Mouse (Mus musculus) kidney, postnatal 10 days (tissue): ENCODE measurements at regions not wholly inside any gene's neighbourhood (a gene's known extent, or its start where the extent isn't known, plus 50 kb on each side); places are given as distances from the start of the nearest gene placed in this dataset.
A peak's percentile ranks its signal among the peaks of the same experiment; 100 is the strongest.

Source experiments
- DNase-seq: peaks from one replicate; pipeline ENCODE4 v3.0.0; 2021; ENCODE audit warnings: mixed read lengths

DNA sequence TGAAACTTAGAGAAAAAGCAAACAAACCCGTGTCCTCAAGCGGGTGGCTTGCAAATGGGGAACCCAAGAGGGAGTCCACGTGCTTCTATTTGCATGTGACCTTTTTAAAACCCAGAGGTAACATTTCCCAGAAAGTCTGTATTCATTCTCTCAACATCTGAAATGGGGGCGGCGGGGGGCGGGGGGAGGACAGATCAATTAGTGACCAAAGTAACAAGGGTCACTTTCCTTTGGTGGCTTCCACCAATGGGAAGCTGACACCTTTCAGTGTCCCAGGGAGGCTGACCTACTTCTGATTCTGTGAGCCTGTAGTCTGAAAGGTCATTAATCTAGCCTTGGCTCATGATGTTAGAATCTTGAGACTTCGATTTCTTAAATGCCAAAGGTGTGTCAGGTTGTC lies 236.0 kb downstream of the Gm11011 start:
- DNase-seq, result no peak

DNA sequence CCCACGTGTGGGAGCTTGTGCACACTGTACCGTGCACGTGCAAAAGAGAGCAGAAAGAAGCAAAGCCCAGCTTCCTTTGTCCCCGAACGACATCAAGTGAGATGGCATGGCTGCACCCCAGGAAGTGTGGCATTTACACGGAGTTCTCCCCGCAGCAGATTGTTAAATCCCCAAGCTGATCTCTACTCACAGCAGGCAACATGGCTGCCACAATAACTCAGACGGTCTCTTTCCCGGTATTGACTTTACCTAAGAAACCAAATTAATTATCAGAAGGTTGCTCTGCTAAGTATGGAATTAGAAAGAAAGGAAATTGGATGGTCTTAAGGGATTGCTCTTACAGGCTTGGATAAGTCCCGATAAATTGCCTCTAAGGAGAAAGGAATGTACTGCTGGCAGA lies 241.4 kb downstream of the Gm11011 start:
- no peak for DNase-seq

DNA sequence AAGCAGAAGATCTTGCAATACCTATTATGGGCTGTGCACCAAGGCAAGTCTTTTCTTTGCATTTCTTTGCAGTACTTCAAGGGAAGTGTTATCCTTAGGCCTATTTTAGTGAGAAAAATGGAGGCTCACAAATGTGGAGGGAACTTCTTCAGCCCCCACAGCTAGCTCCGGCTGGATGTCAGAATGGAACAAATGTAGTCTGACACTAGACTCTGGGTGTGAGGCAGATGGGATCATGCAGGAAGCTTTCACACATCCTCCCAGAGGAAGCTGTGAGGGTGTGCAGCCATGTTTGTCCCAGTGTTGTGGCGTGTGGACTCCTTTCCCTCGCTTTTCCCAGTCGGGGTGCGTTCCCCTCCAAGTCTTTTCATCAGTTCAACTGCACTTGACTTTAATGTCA lies 268.0 kb downstream of the Gm11011 start:
- no peak for DNase-seq

DNA sequence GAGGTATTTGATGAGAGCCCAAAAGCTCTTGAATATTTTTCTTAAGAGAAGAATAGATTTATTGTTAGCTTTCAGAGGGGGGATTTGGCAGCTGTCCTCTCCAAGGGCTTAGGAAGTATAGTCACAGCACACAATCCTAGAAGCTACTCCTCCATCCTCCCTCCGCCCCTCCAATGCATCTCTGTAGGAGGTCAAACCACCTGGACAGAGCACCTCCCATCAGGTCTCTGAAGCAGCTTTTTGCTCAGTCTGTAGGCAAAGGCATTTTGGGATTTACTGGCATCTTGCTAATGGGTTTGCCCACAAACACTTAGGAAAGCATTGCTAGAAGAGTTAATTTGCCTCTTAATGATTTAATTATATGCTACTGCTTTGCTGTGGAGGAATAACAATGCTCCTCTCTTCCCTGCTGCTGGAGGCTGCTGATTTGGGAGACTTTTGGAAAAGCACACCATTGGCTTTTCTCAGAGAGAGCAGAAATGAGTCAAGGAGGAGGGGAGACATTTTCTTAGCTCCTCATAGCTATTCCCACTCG lies 273.1 kb downstream of the Gm11011 start:
- DNase-seq, result no peak

DNA sequence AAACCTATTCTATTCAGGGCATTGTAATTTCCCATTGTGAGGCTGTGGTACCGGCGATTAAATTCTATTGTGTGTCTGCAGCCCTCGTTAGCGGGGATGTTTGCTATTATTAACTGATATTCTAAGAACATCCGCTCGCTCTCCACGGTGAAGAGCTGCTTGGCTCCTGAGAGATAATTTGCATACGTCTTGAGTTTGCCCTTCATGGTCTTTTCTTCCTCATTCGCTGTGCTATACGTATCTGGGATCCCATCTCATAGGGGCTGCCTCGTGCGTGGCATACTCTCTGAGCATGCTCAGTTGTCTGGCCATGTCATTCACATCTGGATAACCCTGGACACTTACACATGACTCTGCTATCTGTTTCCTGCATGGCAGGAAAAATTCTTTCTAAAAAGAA lies 275.7 kb downstream of the Gm11011 start:
- no peak for DNase-seq

DNA sequence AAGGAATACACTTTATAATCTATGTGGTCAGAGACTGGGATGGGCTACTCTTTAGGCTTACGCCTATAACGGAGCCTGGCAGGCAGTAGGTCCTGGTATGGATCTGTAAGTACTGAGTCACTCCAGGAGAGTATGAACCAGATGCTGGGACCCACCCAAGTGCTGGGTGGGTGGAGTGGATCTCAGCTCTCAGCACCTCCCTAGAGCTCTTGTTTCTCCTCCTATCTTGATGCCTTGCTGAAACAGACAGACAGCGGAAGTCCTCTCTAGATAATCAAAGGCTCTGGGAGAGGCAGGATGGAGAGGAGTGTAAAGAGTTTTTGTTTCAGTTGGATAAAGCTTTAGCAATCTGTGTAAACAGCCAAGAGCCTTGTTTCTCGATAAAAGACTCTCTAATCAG lies 276.2 kb downstream of the Gm11011 start:
- DNase-seq, result no peak

DNA sequence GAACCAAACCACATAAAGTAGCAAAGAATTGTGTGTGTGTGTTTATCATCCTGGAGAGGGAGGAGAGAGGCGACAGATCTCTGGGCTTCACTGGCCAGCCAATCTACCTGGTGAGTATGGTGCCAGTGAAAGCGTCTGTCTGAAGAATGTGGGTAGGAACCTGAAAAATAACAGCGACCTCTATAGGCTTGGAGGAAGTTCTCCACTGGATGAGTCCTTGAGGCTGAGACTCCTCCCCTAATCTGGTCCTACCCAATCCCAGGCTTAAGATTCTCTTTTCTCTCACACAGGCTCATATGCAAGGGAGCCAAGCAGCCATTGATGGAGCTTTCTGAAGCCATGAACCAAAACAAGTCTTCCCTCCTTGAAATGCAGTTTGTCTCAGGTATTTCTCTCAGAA lies 283.2 kb downstream of the Gm11011 start:
- DNase-seq, result no peak

DNA sequence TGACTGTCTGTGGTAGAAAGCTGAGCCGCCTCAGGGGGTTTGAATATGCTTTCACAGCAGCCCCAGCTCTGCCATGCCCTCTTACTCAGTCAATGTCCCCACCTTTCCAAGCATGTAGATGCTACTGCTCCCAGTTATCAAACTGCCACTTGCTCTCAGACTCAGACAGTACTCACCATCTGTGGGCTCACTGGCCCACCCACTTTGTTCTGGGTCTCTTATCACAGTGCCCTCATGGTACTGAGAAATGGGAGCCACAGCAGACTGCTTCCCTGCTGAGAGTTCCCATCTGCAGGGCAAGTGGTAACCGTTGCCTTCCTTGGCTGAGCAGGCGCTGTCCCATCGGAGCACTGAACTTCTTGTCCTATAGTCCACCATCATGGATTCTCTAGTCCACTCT lies 286.6 kb downstream of the Gm11011 start:
- no peak for DNase-seq

DNA sequence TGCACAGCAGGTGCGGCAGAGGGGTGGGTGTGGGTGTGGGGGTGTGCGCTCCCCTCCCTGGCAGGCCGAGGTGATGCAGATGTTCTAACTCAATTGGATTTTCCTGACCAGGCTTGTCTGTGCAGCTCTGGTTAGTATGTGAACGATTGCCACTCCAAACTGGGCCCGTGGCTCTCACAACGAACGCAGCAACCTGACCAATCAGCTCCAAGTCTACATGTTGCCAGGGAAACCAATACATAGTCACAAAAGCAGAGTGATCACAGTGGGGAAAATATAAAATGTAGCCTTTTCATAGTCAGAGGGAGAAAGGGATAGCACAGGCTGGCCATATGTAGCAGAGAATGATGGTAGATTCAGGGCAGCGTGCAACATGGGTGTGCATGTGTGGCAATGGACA lies 287.1 kb downstream of the Gm11011 start:
- DNase-seq, result no peak

DNA sequence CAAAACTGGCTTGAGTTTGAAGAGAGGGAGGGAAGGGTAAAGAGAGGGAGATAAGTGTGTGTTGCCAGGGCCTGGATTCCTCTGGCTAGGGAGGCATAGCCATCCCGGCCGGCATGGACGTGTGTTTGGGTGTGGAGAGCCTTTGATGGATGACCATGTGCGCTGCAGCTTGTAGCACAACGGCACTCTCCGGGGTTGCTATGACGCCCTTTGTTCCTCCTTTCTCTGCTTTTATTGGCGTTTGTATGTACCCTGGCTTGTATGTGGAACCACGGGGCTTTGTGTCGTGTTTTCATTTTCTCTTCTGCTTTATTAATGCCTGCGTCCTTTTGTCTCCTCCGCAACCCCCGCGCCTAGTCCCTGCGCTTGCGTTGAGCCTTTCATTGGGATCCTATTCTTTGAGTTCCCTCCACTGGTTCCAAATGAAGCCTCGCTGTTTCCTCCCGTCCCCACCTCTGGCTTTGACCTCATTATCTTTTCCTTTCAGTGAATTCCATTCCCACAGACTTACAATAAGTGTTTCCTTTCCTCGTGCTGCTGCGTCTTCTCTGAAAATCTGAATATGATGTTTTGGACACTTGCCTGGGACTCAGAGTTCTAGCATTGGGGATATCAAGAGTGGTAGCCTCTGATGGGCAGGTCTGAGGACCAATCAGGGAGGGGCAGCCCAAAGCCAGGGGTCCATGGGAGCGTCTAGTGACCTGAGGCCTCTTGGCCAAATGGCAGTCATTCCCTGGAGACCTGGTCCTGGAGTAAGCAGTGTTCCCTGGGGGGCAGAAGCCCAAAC lies 289.5 kb downstream of the Gm11011 start:
- DNase-seq, result peak; percentile 30

DNA sequence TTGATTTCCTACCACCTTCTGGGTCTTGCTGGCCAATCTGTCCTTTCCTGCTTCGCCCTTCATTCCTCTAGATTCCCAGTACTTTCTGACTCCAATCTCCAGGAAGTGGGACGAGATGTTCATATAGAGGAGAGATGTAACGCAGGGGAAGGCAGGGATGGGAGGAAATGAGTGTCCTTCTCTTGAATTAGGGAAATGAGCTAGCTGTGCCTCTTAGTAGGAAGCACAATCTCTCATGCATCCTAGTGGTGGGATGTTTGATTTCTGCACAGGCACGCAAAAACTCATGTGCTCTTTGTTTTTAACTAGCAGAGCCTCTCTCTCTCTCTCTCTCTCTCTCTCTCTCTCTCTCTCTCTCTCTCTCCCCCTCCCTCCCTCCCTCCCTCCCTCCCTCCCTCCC lies 290.3 kb downstream of the Gm11011 start:
- DNase-seq, result no peak

DNA sequence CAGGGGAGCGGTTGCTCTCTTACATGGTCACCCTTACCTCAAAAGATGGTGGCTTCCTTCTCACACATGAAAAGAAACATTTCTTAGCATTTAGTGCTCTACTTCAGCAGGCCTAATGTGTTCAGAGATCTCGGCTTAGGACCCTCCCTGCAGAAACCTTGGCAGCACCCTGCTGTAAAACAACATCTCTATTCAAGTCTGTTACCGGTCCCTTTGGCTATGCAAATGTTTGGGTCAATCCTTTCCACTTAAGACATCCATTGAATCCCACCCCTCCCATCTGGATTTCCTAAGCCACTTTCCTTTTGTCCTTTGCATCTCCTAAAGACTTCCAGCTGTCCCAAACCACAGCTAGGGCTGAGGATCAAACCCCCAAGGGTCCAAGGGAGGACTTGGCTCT lies 294.2 kb downstream of the Gm11011 start:
- DNase-seq, result no peak

DNA sequence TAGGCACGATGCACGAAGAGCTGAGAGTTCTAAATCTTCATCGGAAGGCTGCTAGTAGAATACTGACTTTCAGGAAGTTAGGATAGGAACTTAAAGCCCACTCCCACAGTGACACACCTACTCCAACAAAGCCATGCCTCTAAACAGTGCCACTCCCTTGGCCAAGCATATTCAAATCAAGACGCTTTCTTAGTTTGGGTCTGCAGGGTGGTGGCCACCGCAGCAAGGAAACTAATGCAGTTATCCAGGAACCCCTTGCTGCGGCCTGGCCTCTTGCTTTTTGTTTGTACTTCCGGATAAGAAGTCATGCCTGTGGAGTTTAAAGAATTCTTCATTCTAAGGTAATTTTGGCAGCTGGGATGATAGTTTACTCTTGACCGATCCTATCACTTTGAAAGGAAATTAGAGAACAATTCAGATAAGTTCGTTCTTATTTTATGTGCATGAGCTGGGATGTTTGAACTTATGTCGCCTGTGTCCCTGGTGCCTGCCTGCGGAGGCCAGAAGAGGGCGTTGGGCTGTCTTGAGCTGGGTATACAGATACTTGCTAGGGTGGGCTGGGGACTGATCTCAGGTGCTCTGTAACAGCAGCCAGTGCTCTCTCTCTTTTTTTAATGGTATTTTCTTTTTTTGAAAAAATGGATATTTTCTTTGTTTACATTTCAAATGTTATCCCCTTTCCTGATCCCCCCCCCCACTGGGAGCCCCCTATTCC lies 298.5 kb downstream of the Gm11011 start:
- DNase-seq, result no peak

DNA sequence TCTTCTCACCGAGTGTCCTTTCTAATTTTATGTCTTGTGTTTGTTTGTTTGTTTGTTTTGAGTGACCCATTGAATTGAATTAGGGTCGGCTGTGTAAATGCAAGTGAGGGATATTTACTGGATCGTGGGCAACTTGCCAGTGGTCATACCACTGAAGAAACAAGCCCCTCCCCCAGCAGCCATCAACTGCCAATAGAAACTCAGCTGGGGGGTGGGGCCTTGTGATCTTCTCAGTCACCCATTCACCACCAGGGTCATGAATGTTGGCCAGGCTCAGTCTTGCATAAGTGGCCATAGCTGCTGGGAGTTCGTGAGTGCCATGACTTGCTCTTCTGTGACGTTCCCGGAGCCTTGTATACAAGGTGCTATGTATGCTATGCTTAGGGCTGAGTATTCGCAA lies 300.8 kb downstream of the Gm11011 start:
- peak; percentile 19 for DNase-seq

DNA sequence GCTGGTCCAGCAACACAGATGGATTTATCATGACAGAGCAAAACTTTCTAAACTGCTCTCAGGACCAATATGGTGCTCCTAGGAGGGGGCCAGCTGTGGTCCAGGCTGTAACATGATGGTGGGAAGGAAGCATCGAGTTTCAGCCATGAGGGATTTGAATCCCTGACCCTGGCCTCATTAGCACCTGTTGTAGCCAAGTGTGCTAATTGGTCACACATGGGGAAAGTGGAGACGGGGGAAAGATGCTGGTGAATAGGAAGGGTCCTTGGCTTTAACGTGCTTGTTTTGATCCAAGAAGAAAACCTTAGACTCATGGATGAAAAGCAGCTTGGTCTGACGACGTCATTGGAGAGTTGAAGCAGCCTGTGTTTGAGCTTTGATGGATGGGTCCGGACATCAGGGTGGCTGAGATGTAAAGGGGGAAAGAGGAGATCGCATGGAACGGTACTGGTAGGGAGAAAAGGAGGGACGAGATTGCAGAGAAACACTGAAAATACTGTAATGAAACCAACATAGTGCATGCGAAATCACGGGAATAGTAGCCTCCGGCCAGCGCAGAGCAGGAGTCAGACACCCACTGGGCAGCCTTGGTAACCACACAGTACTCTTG lies 304.9 kb downstream of the Gm11011 start:
- DNase-seq, result no peak

DNA sequence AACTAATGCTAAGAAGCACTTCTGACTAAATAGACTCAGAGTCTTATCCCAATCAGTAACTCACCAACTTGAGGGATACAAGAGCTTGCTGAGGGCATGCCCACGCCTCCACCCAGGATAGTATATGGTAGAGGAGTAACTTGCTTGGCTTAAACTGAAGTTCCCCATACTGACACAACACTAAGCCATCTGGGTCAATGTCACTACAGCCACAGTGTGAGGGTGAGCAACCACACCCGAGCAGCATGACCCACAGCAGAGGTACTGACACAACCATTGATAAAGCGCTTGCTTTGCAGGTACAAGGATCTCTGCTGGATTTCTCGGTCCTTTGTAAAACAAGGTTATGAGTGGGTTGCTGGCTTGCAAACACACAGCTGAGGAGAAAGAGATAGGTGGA lies 312.2 kb downstream of the Gm11011 start:
- no peak for DNase-seq

DNA sequence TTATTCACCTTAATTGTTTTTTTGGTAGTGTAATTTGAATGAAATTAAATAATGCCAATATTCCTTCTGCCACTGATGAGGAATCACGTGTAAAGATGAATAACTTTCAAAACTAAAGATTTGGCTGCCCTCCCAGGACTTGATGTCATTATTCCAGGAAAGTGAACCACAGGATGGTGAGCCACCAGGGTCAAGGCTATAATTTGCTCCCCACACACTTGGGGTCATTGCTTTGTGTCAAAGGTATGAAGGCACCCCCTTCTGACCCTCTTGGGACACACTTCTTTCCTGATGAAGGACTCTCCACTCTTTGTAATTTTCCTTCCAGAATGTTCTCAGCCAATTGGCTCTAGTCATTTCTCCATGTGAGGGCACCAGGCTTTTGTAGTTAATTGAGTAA lies 313.4 kb downstream of the Gm11011 start:
- no peak for DNase-seq

DNA sequence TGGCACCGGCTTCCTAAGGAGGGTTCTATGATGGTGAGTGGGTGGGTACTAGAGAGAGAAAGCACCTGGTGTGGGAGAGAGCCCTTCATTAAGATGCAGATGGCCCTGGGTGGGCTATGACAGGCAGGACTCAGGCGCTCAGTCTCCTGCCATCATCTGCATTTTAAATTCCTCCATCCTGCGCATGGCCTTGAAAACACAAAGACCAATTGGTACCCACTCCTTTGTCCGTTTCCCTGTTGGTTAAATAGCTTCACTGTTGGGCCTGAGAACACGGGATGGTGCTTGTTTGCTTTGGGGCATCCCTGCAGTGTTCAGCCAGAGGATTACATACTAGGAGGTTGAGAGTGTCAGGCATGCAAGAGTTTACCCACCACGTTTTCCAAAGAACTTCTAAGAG lies 314.9 kb downstream of the Gm11011 start:
- DNase-seq, result no peak

DNA sequence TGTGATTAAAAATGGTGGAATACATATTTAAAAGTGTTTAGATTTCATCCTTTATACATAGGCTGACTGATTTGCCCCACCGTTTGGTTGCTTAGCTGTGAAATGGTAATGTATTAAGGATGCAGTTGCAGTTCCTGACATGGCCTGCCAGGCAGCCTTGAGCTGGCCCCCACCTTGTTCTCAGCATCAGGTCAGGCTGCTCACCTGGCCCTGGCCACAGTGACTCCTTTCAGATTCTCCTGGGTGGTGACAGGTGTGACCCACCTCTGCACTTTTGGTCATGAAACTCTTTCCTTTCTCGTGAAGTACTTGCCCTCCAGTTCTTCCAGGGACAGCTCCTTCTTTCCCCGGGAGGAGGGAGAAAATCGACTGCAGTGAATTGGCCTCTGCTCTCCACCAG lies 315.5 kb downstream of the Gm11011 start:
- DNase-seq, result no peak

DNA sequence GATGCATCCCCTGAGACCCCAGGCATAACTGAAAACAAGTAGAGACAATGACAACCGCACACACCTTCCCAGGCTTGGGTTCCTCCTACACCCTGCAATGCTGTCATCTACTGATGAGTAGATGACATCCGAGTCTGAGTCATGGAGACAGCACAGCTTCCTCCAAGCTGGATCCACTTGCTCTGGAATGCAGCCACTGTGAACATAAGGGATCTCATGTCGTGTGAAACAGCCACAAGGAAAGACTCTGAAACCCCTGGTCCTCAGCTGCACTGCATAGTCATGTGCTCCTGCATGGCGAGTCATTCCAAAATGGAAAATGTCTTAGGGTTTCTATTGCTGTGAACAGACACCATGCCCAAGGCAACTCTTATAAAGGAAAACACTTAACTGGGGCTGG lies 305.2 kb upstream of the Zfp64 start:
- no peak for DNase-seq

DNA sequence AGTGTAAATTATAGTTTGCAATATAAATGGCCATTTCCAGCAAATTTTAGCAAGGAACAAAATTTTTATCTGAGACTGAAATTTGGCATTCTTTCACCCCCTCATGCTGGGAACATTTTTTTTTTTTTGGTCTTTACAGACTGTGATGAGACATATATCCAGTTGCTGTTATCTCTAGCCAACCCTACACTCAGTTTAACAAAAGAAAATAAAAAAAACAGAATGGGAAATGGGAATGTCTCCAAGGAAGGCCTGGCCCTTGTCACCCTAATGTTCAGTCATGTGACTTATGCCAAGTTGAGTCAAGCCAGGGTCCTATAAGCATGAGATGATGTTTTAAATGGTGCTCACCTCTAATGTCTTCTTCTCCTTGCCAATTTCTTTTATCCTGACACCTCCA lies 289.2 kb upstream of the Zfp64 start:
- no peak for DNase-seq

DNA sequence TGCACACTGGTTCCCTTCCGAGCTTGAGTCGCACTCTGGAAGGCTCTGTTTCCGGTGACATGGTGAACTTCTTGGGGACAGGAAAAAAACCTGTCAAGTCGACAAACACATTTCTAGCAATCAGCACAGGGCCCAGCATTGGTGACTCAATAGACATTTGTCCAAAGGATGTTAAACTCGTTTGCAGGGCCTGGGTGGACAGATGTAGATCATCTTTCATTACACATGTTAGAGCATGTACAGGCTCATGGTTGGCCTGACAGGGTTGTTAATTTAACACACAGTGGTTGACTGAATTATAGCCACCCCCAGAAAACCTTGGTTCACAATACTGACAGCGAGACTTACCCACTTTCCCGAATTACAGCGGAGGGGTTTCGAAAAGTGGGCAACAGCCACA lies 288.6 kb upstream of the Zfp64 start:
- DNase-seq, result no peak

DNA sequence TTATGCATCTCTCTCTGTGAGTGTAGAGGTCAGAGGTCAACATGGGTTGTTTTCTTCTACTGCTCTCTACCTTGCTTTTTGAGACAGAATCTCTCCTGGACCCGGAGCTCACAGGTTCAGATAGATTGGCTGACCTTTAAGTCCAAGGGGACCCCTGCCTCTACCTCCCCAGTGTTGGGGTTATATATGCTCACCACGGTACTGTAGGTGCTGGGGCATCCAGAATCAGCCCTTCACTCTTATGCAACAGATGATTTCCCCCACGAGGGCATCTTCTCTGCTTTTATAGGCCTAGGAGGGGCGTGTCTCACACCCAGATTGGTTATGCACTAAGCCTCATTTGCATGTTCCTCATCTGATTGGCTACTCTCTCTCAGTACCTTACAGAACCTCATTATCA lies 282.5 kb upstream of the Zfp64 start:
- no peak for DNase-seq

DNA sequence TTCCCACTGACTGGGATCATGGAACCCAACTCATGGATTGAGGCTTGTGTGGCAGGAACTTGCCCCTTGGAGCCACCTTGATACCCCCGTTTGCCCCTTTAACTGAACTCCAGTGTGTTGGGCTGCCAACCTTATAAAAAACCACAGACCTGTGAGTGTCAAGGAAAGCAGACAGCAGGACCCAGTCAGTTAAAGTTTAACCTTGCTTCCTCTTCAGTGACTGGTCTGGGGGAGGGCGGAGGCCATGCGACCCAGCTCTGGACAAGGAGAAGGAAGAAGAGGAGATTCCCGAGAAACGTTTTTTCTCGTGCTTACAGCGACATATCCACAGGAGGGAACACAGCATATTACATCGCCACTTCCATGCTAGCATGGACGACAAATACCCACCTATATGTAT lies 281.9 kb upstream of the Zfp64 start:
- DNase-seq, result peak; percentile 30
